Mouse (Mus musculus) limb, embryonic 14.5 days (tissue): ENCODE results near the gene Ap1m2. TPM values are rescaled to one million over a fixed set of nuclear protein-coding genes. Genes with fewer than 3 reads are reported as not detected.

ENCODE experiments used
- ATAC-seq: fragments of 200-750 bp; cut with Nextera tagmentation; 2 replicates; pipeline ENCODE4 v1.8.0; 2017; ENCODE audit warnings: low read depth, moderate number of reproducible peaks, moderate TSS enrichment; ENCODE audit not compliant: low FRiP score
- DNase-seq: peaks from one replicate; pipeline ENCODE4 v3.0.0-alpha.2; 2015; ENCODE audit warnings: low spot score
- H3K27ac ChIP-seq: fragments of 300-500 bp; sonication (generic); replicated peaks from 2 replicates; pipeline ENCODE4 v1.5.1; 2014; ENCODE audit warnings: low read depth, mild to moderate bottlenecking, low read length, moderate library complexity, mixed read lengths
- H3K27me3 ChIP-seq: fragments of 300-500 bp; sonication (generic); 2 replicates; pipeline ENCODE4 v1.6.1; 2014; ENCODE audit warnings: low read length, mixed read lengths; ENCODE audit not compliant: control insufficient read depth, insufficient read depth
- H3K36me3 ChIP-seq: fragments of 300-500 bp; sonication (generic); 2 replicates; pipeline ENCODE4 v1.6.1; 2014; ENCODE audit warnings: mild to moderate bottlenecking, low read length, moderate library complexity, mixed read lengths; ENCODE audit not compliant: control insufficient read depth, insufficient read depth
- H3K4me1 ChIP-seq: fragments of 300-500 bp; sonication (generic); 2 replicates; pipeline ENCODE4 v1.6.1; 2014; ENCODE audit warnings: antibody characterized with exemption, low read length, mixed read lengths; ENCODE audit not compliant: control insufficient read depth, insufficient read depth
- H3K4me2 ChIP-seq: fragments of 300-500 bp; sonication (generic); replicated peaks from 2 replicates; pipeline ENCODE4 v1.6.1; 2014; ENCODE audit warnings: low read depth, mild to moderate bottlenecking, low read length, moderate library complexity; ENCODE audit not compliant: severe bottlenecking
- H3K4me3 ChIP-seq: fragments of 300-500 bp; sonication (generic); replicated peaks from 2 replicates; pipeline ENCODE4 v1.5.1; 2014; ENCODE audit warnings: low read length
- H3K9ac ChIP-seq: fragments of 300-500 bp; sonication (generic); 2 replicates; pipeline ENCODE4 v1.6.1; 2014; ENCODE audit warnings: mild to moderate bottlenecking, low read depth, low read length, moderate library complexity; ENCODE audit not compliant: severe bottlenecking
- H3K9me3 ChIP-seq: fragments of 300-500 bp; sonication (generic); 2 replicates; pipeline ENCODE4 v1.6.1; 2016; ENCODE audit warnings: low read length; ENCODE audit not compliant: control insufficient read depth
- POLR2A ChIP-seq: fragments of 200-500 bp; IDR thresholded peaks from 2 replicates; pipeline ENCODE4 v1.8.0; 2012; ENCODE audit warnings: inconsistent platforms, mild to moderate bottlenecking, moderate library complexity, borderline replicate concordance; ENCODE audit not compliant: insufficient read depth, insufficient read length; ENCODE audit errors: extremely low read depth
- WGBS: fragments of 180-500 bp; shearing (Covaris S2); extraction: QIAGEN DNeasy Blood & Tissue Kit; methylation state at CpG from one replicate; pipeline ENCODE4 v1.1.7; 2014; 5-methylcytosine and 5-hydroxymethylcytosine counted together
- polyA plus RNA-seq, 2 experiments: library from polyadenylated mRNA; depleted of rRNA in 1 of 2; stranded (reverse) in 1 of 2; unstranded in 1 of 2; fragments of >200 nt; fragmentation: Nextera tagmentation in 1 of 2; extraction: Ambion mirVana in 1 of 2; gene quantifications; 2 replicates each; pipeline versions ENCODE4 v1.2.1 to v1.2.3; 2012 to 2014

The Ap1m2 gene
- polyA plus RNA-seq, 2 experiments, result 16.3 to 29.3 TPM

DNA sequence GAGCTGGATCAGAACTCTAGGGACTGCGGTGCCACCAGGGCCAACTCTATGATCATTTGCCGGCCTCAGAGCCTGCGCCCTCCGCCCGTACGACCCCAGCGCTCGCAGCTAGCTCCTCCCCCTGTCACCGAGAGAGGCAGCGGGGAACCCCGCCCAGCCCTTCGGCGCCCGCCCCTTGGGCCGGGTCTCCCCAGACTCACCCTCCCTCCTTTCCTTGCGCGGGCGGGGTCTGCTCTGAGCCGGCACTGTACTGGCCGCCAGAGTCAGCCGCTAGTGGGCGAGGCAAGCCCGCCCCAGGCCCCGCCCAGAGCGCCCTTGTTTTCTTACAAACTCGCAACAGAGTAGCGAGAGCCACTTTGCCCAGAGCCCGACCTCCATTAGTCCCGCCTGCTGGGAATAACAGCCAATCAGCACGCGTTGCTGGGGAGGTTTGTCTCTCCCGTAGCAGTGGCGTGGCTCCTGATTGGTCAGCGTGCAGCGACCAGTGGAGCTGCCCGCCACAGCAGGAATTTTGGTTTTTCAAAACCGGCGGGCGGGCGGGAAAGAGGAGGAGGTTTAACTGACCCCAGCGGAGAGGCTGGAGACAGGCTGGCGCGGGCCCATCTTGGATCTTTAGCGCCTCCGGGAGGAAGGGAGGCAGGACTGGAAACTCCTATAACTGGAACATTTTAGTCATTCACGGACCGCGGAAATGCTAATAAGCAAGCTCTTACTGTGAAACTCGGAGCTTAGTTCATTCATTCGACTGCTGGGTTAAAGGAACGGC, 20.9 kb downstream of the Ap1m2 start, which contains the start of gene Cdkn2d:
Gene Cdkn2d, minus strand, starts transcription at position 386 of the 766 bp plus-strand sequence.
- DNase-seq (peak; percentile 100), ATAC-seq (peak; percentile 95)
- WGBS, result under 1% methylated on average over 48 of the region's 51 CpGs
- Histone ChIP-seq H3K4me3 (peak within 1 kb of the TSS; percentile 77), H3K36me3 (no peaks in the 10 kb centered on the region), H3K27ac (peak within 1 kb of the TSS; percentile 77), H3K4me2 (peak within 1 kb of the TSS; percentile 70), H3K9me3 (no peaks in the 10 kb centered on the region), H3K27me3 (no peaks in the 10 kb centered on the region), H3K4me1 (peaks cover 35% of the 10 kb centered on the region), H3K9ac (peak within 1 kb of the TSS; percentile 71)
- TF ChIP-seq POLR2A, result peak; percentile 30; the same call in 1 of the 2 replicates

DNA sequence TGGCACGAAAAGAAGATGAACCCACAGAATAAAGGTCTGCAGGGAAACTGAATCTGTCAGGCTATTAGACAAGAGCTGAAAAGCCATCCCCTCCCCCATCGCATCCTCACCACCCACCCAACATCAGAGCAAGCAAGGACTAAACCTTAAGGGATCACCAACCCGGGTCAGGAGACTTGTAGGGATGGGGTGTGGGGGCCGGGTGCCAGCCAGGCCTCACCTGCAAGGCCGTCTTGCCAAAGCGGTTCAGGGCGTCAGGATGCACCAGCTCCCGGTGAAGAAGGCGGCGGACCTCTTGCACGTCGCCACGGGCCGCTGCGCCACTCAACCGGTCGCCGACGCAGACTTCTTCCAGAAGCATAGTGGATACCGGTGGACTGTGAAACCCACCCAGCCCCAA, 21.5 kb downstream of the Ap1m2 start:
- under 1% methylated on average over 17 of the region's 20 CpGs for WGBS
- Histone ChIP-seq H3K27ac (peak overlapping the region; percentile 61), H3K27me3 (no peaks in the 10 kb centered on the region), H3K9ac (peak overlapping the region; percentile 71), H3K9me3 (no peaks in the 10 kb centered on the region), H3K4me2 (peak overlapping the region; percentile 70), H3K4me1 (peaks cover 33% of the 10 kb centered on the region), H3K36me3 (0 out of 2 replicates have a peak, but pooled peaks cover 2% of the 10 kb centered on the region), H3K4me3 (peak overlapping the region; percentile 77)
- TF ChIP-seq POLR2A, result no peak
- DNase-seq (peak; percentile 31), ATAC-seq (no peak)

DNA sequence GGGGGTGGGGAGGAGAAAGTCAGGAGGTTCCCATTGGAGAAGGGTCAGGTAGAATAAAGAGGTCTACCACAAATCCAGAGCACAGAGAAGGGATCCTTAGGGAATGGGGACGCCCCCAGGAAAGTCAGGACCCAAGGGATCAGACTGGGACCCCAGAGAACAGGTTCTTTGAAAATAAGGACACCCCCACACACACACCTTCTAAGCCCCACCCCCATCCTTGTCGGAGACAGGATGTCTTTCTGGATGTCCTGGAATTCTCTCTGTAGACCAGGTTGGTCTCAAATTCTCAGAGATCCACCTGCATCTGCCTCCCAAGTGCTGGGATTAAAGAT, 22.8 kb downstream of the Ap1m2 start:
- no peak for ATAC-seq
- H3K4me1 ChIP-seq, result peaks cover 29% of the 10 kb centered on the region
- H3K4me3 ChIP-seq, result peak overlapping the region; percentile 77; the same call in 1 of the 2 replicates
- TF ChIP-seq POLR2A, result no peak
- no peaks in the 10 kb centered on the region for H3K27me3 ChIP-seq
- H3K9ac ChIP-seq, result no peak overlapping the region
- H3K9me3 ChIP-seq, result no peaks in the 10 kb centered on the region
- no peak overlapping the region for H3K27ac ChIP-seq
- no peak for DNase-seq
- H3K36me3 ChIP-seq, result peaks cover 14% of the 10 kb centered on the region; the same call in 1 of the 2 replicates
- peak overlapping the region; percentile 70; the same call in 1 of the 2 replicates for H3K4me2 ChIP-seq
- WGBS, result 74% methylated on average over 2 of the region's 2 CpGs

DNA sequence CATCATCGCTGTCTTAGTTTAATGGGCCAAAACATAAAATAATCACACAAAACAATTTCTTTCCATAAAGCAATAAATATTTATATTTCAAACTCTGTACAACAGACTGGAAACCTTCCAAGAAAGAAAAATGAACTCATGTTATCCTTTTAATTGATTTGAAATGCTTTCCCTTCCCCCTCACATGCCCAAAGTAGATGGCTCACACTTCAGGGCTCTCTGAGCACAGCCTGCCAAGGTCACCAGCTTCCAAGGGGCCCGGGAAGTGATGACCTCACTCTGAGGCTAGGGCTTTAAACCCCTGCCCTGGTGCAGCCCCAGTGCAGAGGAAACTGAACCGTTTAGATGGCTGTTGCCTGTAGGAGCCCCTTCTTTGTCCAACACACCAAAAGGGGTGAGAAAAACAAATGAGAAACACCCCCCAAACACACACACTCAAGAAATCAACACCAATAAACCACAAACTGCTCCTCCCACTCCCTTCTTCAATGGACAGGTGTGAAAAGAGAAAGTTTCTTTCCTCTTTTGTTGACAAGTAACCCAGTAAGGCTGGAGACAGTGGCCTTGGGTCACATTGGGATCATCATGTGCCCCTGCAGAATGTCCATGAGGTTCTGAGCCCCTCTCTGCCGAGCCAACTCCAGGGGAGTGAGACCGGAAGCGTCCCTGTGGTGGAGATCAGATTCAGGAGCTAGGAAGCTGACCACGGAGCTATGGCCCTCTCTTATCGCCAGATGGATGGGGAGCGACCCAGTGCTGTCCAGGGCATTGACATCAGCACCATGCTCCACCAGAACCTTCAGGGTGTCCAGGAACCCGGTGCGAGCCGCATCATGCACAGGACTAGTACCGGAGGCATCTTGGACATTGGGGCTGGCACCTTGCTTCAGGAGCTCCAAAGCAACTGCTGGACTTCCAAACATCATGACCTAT, 23.5 kb downstream of the Ap1m2 start:
- Histone ChIP-seq H3K4me2 (peak overlapping the region; percentile 85), H3K4me3 (peak overlapping the region; percentile 83), H3K4me1 (peaks cover 29% of the 10 kb centered on the region), H3K9ac (no peak overlapping the region; the same call in 1 of the 2 replicates), H3K36me3 (peaks cover 19% of the 10 kb centered on the region), H3K27me3 (no peaks in the 10 kb centered on the region), H3K9me3 (no peaks in the 10 kb centered on the region), H3K27ac (peak overlapping the region; percentile 78)
- no peak for TF ChIP-seq POLR2A
- peak; percentile 8 for DNase-seq
- 75% methylated on average over 13 of the region's 13 CpGs for WGBS
- ATAC-seq, result no peak
